Mouse (Mus musculus) ovary, adult 18-20 months (tissue): ENCODE measurements around the gene Gm42957.
"Not testable (repeated sequence)": the region's sequence is repeated elsewhere in the genome, so short reads cannot be mapped to it uniquely, and the experiment has no call there.

Source experiments
- DNase-seq: peaks from one replicate; pipeline ENCODE4 v3.0.0; 2022; ENCODE audit warnings: low spot score, mixed read lengths

The Gm42957 gene

DNA sequence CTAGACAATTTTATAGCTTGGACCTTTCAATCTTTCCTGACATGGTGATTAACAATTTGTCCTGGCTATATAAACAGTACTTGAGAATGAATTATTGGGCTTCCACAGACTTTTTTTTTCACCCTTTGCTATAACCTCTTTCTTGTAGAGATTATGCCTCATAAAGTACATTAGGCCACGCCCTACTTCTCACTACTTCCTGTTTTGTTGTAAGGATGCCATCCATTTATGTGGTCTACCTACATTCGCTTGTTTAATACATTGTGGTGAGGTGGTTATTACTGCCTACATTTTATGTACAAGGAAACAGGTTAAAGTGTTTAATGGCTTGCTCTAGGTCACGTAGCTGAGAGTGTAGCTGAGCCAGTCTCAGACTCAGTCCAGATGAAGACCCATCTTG, 39.9 kb downstream of the Gm42957 start:
- no peak for DNase-seq

DNA sequence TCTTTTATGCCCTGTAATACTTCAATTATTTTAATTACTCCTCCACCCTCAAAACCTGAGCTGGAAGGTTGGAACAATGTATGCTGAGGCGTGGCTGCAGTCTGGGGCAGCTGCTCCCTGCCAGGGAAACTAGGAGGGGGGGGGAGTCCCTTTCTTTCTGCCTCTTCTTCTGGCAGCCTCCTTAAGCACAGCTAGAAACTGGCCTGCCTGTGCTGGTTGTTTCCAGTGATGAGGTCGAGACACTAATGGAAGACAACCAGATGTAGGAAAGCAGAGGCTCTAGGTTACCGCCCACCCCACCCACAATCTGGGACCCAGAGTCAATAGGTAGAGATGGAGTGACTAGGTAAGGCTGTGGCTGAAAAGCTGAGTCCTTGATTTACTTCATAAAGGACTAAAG, 40.4 kb downstream of the Gm42957 start:
- no peak for DNase-seq

DNA sequence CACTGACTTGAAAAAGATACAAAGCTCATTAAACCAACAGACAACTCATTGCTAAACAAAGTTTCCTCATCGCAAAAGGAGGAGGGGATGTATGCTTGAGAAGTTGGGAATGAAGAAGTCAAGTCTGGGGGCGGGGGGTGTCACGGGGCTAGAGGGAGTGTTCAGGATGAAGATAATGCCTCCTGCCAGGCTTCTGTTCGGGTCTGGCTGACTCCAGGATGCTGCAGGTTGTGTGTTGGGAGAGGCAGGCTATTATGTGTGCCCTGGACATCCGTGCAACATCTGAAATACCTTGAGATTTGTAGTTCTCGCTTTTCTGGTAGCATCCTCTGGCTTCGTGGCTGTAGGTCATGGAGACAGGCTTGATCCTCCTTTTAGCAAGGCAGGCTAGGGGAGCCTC, 43.2 kb downstream of the Gm42957 start:
- no peak for DNase-seq

DNA sequence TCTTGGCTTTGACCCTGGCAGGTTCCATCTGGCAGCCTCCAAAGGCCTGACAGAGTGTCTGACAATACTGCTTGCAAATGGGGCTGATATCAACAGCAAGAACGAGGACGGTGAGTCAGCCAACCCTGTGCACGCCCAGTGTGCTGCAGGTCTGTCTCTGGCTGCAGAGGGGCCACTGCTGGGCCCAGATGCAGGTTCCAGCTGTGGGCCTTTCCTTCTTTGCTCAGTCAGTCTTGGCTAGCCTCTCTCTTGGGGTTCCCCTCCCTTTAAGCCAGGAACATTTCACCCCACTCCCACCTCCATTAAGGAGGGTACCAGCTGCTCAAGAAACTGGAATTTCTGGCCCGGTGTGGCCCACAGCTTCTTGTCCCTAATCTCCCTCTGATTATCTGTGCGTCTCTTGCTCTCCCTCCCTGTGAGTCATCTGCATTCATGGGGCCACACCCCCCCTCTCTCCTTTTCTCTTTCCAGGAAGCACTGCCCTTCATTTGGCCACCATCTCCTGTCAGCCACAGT, 43.9 kb downstream of the Gm42957 start:
- DNase-seq, result no peak

DNA sequence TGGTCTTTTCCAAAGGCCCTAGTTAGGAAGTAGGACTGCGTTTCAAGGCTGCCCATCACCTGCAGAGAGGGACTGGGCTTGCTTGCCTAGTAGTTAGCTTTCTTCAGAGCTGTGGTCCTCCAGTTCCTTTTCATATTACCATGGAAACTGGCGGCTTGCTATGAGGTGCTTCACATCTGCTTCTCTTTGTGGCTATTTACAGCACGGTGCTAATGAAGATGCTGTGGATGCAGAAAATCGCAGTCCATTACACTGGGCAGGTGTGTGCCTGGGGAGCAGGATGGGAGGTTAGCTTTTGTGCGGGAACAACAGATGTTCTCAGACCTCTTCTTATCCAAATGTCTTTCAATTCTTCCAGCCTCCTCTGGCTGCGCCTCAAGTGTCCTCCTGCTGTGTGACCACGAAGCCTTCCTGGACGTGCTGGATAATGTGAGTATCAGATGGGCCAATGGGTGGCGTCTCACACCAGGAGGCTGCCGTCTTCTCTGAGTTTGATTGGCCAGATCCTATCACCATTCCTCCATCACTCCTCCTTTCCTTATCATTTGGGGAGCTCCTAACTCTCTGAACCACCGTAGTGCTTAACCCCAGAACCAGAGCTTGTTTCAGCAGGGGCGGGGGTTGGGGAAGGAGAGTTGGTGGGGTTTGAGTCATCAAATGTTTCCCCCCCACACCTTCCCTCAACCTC, 45.1 kb downstream of the Gm42957 start:
- no peak for DNase-seq

DNA sequence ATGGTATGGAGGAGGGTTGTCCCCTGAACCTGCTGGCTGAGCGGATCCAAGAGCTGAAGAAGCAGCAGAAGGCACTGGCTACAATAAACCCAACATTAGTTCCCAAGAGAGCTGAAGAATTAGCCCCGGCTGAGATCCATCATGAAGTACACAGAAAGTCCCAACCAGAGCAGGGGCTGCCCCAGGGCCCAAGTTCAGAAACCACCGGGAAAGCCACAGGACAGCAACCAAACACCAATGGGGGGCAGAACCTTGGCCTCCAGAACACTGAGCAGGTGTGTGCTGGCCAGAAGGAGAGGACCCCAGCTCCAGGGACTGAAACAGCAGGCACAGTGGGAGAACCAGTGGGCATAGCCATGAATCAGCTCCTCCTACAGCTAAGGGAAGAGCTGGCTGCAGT, 48.2 kb downstream of the Gm42957 start:
- no peak for DNase-seq

DNA sequence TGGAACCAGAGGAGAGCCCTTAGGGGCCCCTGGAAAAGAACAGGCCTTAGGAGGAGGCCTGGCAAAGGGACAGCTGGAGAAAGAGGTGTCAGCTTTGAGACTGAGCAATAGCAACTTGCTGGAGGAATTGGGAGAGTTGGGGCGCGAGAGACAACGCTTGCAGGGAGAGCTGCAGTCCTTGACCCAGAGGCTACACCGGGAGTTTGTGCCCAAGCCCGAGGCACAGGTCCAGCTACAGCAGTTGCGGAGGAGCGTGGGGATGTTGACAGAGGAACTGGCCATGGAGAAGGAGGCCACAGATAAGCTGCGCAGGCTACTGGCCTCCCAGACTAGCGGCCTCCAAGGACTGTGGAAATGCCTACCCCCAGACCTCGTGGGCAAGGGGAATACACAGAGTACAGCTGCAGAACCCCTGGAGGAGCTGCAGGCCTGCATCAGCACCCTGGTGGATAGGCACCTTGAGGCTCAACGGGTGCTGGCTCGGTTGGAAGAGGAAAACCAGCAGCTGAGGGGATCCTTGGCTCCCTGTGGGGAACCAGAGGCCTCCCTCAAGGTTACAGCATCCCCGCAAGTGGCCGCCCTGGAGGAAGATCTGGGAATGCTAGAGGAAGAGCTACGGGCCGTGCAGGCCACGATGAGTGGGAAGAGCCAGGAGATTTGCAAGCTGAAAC, 49.0 kb downstream of the Gm42957 start:
- peak; percentile 83 for DNase-seq

DNA sequence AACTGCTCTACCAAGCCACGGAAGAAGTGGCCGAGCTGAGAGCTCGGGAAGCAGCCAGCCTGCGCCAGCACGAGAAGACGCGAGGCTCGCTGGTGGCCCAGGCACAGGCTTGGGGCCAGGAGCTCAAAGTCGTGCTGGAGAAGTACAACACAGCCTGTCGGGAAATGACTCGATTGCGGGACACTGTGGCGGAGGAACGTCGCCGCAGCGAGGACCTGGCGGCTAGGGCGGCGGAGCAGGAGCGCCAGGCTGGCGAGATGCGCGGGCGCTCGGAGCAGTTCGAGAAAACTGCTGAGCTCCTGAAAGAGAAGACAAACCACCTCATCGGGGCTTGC, 49.5 kb downstream of the Gm42957 start:
- no peak for DNase-seq

DNA sequence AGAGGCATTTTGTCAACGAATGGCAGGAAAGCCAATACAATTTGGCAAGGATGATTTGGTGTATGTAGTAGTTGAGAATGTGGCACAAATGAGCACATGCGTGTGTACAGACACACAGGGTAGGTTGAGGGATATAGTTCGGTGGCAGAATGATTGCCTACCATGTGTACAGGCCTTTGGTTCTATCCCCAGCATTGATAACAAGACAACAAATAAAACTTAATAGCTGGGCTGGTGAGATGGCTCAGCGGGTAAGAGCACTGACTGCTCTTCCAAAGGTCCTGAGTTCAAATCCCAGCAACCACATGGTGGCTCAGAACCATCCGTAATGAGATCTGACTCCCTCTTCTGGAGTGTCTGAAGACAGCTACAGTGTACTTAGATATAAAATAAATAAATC, 50.8 kb downstream of the Gm42957 start:
- not testable (repeated sequence) for DNase-seq

DNA sequence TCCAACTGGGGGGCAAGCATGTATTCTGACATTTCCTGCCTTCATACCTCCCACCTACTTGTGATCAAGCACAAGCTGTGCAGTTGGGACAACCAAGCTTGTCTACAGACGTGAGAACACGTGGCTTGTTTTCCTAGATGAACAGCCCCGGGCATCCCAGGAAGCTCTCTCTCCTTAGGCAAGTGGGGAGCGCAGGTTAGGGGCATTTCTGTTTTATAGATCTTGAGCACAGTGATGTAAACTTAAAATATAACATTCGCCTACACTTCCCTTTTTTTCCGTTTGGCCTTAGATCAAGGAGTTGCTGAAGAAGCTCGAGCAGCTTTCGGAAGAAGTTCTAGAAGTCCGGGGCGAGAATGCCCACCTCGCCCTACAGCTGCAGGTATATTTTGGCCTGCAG, 53.6 kb downstream of the Gm42957 start:
- no peak for DNase-seq

DNA sequence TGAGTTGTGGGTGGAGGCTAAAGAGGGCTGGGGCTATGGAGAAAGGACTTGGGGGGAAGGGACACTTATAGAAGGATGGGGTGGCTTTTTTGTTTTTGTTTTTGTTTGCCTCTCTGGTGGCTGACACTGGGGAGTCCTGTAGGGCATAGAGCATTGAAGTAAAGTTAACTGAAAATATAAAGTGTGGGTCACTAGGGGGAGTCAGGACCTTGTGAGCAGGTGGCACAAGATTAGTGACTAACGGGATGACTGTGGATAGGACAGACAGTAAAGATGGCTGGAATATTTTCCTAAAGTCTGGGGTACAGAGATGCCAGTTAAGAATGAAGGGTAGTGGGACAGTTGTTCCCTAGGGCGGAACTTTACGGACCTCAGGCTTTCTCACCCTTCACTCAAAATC, 55.0 kb downstream of the Gm42957 start:
- DNase-seq, result no peak

DNA sequence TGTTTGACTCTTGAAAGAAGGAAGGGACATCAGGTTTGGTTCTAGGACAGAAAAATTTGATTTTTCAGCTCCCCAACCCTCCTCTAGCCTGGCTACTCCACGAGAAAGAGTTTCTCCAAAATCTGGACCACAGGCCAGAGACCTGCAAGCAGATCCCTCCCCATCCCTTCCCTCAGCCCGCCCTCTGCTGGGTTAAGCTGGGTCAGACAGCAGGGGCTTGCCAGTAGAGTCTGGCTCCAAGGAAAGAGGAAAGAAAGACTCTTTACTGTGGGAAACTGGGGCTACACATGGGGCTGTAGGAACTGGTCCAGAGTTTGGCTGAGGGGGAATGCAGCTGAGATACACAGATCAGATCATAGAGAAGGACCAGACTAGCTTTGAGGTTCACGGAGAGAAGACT, 57.2 kb downstream of the Gm42957 start:
- no peak for DNase-seq

DNA sequence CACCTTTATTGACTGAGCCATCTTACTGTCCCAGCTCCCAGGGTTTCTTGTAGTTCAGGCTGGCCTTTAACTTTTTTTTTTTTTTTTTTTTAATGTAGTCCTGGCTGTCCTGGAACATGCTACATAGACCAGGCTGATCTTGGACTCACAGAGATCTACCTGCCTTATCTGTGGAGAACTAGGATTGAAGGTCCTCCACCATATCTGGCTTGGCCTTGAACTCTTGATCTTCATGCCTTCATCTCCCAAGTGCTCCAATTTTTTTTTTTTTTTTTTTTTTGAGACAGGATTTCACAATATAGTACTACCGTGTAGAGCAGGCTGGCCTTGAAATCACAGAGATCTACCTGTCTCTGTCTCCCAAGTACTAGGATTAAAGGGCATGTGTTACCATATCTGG, 58.3 kb downstream of the Gm42957 start:
- no peak for DNase-seq

DNA sequence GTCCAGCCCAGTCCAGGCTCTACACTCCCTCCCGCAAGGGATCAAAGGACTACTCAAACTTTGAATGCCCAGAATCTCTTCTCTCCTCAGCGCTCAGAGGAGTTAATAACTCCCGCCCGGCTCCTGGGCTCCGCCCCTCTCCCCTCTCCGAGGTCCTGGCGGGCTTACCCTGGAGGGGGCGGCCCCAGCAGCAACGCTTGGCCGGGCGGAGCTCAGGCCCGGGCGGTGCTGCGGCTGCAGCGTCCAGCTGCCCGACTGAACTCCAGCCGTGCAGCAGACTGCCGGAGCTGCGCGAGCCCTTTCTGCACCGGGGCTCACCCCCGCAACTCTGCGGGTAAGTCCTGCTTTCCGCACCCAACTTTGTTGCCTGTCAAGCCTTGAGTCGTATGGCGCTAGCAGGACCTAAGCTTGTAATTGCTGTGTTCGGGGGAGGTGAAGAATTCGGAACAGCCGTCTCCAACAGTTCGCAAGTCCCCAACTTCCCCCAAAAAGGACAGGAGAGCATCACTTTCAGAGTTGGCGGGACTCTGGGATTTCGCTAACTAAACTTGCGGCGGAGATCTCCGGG, 61.0 kb downstream of the Gm42957 start, which contains the start of gene Pias3:
Gene Pias3, plus strand, starts transcription at position 187 of the 568 bp plus-strand sequence.
- DNase-seq, result peak; percentile 86

DNA sequence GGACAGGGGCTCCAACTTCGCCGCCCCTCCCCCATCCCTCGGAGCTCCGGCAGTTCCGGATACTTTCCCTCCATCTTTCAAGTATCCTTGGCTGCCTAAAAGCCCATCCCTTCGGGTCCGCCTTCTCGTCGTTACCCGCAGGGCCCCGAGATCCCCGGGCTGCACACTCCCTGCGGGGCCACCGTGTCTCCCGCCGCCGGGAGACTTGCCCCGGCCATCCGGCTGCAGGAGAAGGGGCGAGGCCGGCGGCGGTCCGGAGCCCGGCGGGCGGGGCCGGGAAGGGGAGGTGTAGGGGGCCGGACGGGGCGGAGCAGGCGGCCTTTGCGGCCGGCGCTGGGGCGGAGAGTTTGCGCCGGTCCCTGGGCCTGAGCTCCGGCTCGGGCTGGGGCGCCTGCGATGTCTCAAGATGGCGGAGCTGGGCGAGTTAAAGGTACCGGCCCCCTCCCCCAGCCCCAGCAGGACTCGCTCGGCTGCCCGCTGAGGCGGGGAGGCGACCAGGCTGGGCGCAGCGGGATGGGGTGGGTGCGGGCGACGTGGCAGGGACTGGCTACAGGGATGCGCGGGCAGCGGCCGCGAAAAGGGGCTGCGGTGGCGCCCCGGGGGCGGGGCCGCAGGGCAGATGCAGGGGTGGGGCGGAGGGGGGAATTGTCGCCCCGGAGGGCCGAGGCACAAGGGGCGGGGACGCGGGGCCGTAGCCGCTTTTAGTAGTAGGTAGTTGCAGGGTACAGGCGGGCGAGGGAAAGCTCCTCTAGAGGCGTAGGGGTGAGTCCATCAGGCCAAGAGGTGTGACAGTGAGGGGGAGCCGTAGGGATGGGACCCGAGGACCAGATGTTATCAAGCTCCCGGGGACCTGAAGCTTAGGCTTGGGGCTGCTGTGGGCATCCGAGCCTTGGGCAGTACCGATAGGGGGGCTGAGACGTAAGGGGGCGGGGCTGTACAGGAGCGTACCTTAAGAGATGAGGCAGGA, 61.8 kb downstream of the Gm42957 start:
- DNase-seq, result peak; percentile 88

DNA sequence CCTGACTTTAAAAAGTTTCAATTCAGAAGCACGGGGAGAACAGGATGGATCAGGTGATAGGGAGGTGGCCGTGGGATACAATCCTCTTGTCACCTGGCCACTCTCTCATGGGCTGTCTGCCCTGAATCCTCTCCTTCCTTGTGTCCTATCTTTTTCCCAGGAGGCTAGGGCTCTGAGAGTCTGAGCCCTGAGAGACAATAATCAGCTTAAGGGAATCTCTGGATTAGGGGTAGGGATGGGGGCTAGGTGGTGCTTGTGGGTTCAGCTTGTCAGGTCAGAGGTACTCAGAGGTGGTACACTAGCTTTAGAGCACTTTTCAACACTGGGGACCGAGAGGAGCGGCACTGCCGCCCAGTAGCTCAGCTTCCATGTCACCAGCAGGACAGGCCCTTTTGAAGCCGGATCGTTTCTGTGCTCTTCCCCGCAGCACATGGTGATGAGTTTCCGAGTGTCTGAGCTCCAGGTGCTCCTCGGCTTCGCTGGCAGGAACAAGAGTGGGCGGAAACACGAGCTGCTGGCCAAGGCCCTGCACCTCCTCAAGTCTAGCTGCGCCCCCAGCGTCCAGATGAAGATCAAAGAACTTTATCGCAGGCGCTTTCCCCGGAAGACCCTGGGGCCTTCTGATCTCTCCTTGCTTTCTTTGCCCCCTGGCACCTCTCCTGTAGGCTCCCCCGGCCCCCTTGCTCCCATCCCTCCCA, 63.9 kb downstream of the Gm42957 start:
- DNase-seq, result no peak

DNA sequence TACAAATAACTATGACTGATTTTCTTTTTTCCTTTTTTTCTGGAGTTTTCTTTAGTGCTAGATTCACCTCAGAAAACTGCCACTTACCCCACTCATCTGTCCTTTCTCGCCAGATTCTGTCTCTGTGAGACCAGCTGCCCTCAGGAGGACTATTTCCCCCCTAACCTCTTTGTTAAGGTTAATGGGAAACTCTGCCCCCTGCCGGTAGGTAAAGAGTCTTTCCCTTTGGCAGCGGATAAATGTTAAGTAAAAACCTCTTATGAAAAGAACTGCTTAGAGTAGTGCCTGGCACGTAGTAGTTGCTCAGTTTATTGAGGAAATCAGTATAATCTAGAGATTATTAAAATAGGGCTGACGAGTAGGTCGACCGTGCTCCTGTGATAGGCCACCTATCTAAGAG, 65.1 kb downstream of the Gm42957 start:
- DNase-seq, result no peak

DNA sequence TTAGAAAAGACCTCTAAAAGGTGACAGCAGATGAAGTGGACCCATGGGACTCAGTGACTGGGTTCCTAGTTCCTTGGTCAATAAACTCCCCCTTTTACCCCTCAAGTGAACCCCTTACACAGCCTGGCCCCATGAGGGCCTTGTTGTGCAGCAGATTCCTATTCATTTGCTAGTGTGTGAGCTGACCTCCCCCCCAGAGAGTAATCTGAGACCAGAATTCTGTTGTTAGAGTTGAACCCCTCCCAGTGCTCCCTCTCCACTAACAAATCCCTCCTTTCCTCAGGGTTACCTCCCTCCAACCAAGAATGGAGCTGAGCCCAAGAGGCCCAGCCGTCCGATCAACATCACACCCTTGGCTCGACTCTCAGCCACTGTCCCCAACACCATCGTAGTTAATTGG, 65.7 kb downstream of the Gm42957 start:
- no peak for DNase-seq
